Mouse (Mus musculus): ENCODE measurements around the gene Nudcd3. TPM values are rescaled to one million over a fixed set of nuclear protein-coding genes. Genes with fewer than 3 reads are reported as not detected.

The Nudcd3 gene
- total and polyA plus RNA-seq, 3 experiments: 33.3 to 50.5 TPM; not detected in 1

DNA sequence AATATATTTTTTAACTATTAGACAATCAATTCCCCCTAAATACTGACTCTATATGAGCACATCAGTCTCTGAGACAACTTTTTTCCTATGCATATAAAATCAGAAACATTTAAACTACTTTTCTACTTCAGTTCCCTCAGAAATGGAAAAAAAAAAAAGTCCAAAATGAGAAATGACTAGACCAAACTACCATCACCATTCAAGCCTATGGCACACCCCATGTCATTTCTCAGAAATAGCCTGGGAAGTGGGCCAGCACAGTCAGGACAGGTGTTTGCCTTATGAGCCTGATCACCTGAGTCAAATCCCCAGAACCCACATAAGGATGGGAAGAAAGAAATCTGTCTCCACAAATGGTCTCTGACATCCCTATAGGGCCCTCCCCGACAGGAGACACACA is 41.7 kb downstream of the Nudcd3 start:
- TF ChIP-seq SIN3A (IDR thresholded peaks at IDR 0.05; ENCODE audit: low read length) (no peak), RAD21 (IDR thresholded peaks at IDR 0.05; ENCODE audit: low read depth, low read length) (no peak), BHLHE40 (IDR thresholded peaks at IDR 0.05; ENCODE audit: borderline replicate concordance, low read depth, low read length) (no peak), TAL1 (IDR thresholded peaks at IDR 0.05; ENCODE audit: low read length) (no peak), POLR2AphosphoS2 (IDR thresholded peaks at IDR 0.05; ENCODE audit: low read length) (no peak), JUND (IDR thresholded peaks at IDR 0.05; ENCODE audit: low read depth, low read length) (no peak)
- H3K27me3 ChIP-seq (ENCODE audit: control insufficient read depth in 1 of 2, insufficient read depth in 2 of 2, low read length in 2 of 2): no peaks in the 10 kb centered on the region
- H3K4me3 ChIP-seq (ENCODE audit: control insufficient read depth in 1 of 2, insufficient read depth in 1 of 2, low read depth in 2 of 2, low read length in 2 of 2): no peak overlapping the region
- no peak for DNase-seq (ENCODE audit: low read depth, low spot score)
- peaks cover 0 to 2% of the 10 kb centered on the region in 2 experiments; a peak in 1 of 4 replicates for H3K36me3 ChIP-seq (ENCODE audit: control insufficient read depth in 1 of 2, insufficient read depth in 2 of 2, low read length in 2 of 2)
- peaks cover 35% of the 10 kb centered on the region for H3K79me2 ChIP-seq (ENCODE audit: control insufficient read depth, insufficient read depth, low read length, poor library complexity)
- no peaks in the 10 kb centered on the region for H3K9me3 ChIP-seq (replicated peaks; ENCODE audit: insufficient read depth, low read length)
- H3K4me1 ChIP-seq (ENCODE audit: control insufficient read depth in 1 of 2, insufficient read depth in 2 of 2, low read length in 2 of 2): no peaks in the 10 kb centered on the region
- H3K9ac ChIP-seq (ENCODE audit: control insufficient read depth, low read depth, low read length, poor library complexity, severe bottlenecking): no peak overlapping the region
- no peak overlapping the region for H3K27ac ChIP-seq (ENCODE audit: control insufficient read depth, low read depth, low read length)

DNA sequence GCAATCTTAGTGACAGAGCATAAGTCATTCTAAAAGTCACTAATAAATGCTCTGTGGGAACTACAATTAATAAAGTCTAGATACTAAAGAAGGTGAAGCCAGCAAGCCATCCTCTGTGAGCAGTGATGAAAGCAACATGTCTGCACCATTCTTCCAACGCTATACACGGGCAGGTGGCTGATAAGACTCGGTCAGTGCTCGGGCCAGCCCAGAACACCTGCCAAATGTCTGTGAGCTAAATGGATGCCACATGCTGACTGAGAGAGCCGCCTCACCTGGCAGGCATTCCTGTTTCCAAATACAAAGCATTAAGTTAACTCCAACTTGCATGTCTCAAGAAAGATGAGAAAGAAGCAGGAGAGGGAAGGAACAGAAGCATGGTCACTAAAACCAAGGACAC is 43.1 kb downstream of the Nudcd3 start:
- Histone ChIP-seq H3K79me2 (ENCODE audit: control insufficient read depth, insufficient read depth, low read length, poor library complexity) (peaks cover 32% of the 10 kb centered on the region), H3K27ac (ENCODE audit: control insufficient read depth, low read depth, low read length) (no peak overlapping the region), H3K9ac (ENCODE audit: control insufficient read depth, low read depth, low read length, poor library complexity, severe bottlenecking) (no peak overlapping the region), H3K27me3 (ENCODE audit: control insufficient read depth in 1 of 2, insufficient read depth in 2 of 2, low read length in 2 of 2) (no peaks in the 10 kb centered on the region), H3K4me3 (ENCODE audit: control insufficient read depth in 1 of 2, insufficient read depth in 1 of 2, low read depth in 2 of 2, low read length in 2 of 2) (no peak overlapping the region), H3K36me3 (ENCODE audit: control insufficient read depth in 1 of 2, insufficient read depth in 2 of 2, low read length in 2 of 2) (peaks cover 0 to 4% of the 10 kb centered on the region in 2 experiments; a peak in 1 of 4 replicates), H3K9me3 (replicated peaks; ENCODE audit: insufficient read depth, low read length) (no peaks in the 10 kb centered on the region), H3K4me1 (ENCODE audit: control insufficient read depth in 1 of 2, insufficient read depth in 2 of 2, low read length in 2 of 2) (no peaks in the 10 kb centered on the region)
- no peak for DNase-seq (ENCODE audit: low read depth, low spot score)
- TF ChIP-seq E2F4 (IDR thresholded peaks at IDR 0.05; ENCODE audit: borderline replicate concordance, low read depth, low read length) (no peak), MXI1 (IDR thresholded peaks at IDR 0.05; ENCODE audit: low read depth, low read length) (no peak)

DNA sequence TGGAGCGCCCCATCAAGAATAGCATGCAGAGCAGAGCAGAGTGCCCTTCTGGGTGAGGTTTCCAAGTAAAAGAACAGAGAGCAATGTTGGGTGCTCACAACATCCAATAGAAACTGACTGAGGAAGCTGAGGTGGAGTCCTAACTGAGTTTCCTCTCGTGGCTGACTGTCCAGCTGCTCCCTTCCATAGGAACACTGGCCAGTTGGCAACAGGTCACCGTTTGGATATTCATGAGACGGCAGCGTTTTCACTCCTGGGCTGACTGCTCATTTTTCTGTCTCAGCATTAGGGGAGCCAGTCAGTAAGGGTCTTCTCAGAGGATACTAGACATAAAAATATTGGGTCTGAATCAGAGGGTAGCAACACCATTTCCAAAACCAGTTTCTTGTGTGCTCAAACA is 43.6 kb downstream of the Nudcd3 start:
- Histone ChIP-seq H3K36me3 (ENCODE audit: control insufficient read depth in 1 of 2, insufficient read depth in 2 of 2, low read length in 2 of 2) (peaks cover 0 to 4% of the 10 kb centered on the region in 2 experiments; a peak in 1 of 4 replicates), H3K27me3 (ENCODE audit: control insufficient read depth in 1 of 2, insufficient read depth in 2 of 2, low read length in 2 of 2) (no peaks in the 10 kb centered on the region), H3K4me3 (ENCODE audit: control insufficient read depth in 1 of 2, insufficient read depth in 1 of 2, low read depth in 2 of 2, low read length in 2 of 2) (no peak overlapping the region), H3K9ac (ENCODE audit: control insufficient read depth, low read depth, low read length, poor library complexity, severe bottlenecking) (no peak overlapping the region), H3K27ac (ENCODE audit: control insufficient read depth, low read depth, low read length) (no peak overlapping the region), H3K4me1 (ENCODE audit: control insufficient read depth in 1 of 2, insufficient read depth in 2 of 2, low read length in 2 of 2) (no peaks in the 10 kb centered on the region), H3K9me3 (replicated peaks; ENCODE audit: insufficient read depth, low read length) (no peaks in the 10 kb centered on the region), H3K79me2 (ENCODE audit: control insufficient read depth, insufficient read depth, low read length, poor library complexity) (peaks cover 32% of the 10 kb centered on the region)
- no peak for TF ChIP-seq CHD2 (IDR thresholded peaks at IDR 0.05; ENCODE audit: low read length)
- no peak for TF ChIP-seq USF1 (IDR thresholded peaks at IDR 0.05; ENCODE audit: low read depth, low read length)
- TF ChIP-seq RCOR1 (IDR thresholded peaks at IDR 0.05; ENCODE audit: low read depth, low read length): no peak
- TF ChIP-seq USF2 (IDR thresholded peaks at IDR 0.05; ENCODE audit: borderline replicate concordance in 1 of 2, insufficient read depth in 1 of 2, low read depth in 1 of 2, low read length in 2 of 2): no peak
- no peak for TF ChIP-seq MAFK (IDR thresholded peaks at IDR 0.05; ENCODE audit: borderline replicate concordance, low read depth, low read length)
- TF ChIP-seq POLR2AphosphoS5 (IDR thresholded peaks at IDR 0.05; ENCODE audit: borderline replicate concordance, low read depth, low read length): no peak
- no peak for TF ChIP-seq SIN3A (IDR thresholded peaks at IDR 0.05; ENCODE audit: low read length)
- no peak for TF ChIP-seq CHD1 (IDR thresholded peaks at IDR 0.05; ENCODE audit: low read depth, low read length)
- no peak for TF ChIP-seq E2F4 (IDR thresholded peaks at IDR 0.05; ENCODE audit: borderline replicate concordance, low read depth, low read length)
- no peak for TF ChIP-seq ELF1 (IDR thresholded peaks at IDR 0.05; ENCODE audit: low read depth, low read length)
- TF ChIP-seq TAL1 (IDR thresholded peaks at IDR 0.05; ENCODE audit: low read length): no peak
- TF ChIP-seq EP300 (IDR thresholded peaks at IDR 0.05; ENCODE audit: low read depth in 1 of 2, low read length in 2 of 2): no peak
- TF ChIP-seq RAD21 (IDR thresholded peaks at IDR 0.05; ENCODE audit: low read depth, low read length): no peak
- no peak for TF ChIP-seq GABPA (IDR thresholded peaks at IDR 0.05; ENCODE audit: low read depth, low read length)
- no peak for TF ChIP-seq CTCF (IDR thresholded peaks at IDR 0.05 in 2 of 3, conservative IDR thresholded peaks at IDR 0.05 in 1 of 3; ENCODE audit: control insufficient read depth in 1 of 3, insufficient read depth in 1 of 3, low read depth in 2 of 3, low read length in 3 of 3, poor library complexity in 1 of 3, severe bottlenecking in 1 of 3)
- no peak for TF ChIP-seq ETS1 (IDR thresholded peaks at IDR 0.05; ENCODE audit: low read depth, low read length)
- TF ChIP-seq ZC3H11A (IDR thresholded peaks at IDR 0.05; ENCODE audit: low read depth, low read length): no peak
- TF ChIP-seq MXI1 (IDR thresholded peaks at IDR 0.05; ENCODE audit: low read depth, low read length): no peak
- TF ChIP-seq KAT2A (conservative IDR thresholded peaks at IDR 0.05; ENCODE audit: low read depth, low read length): no peak
- DNase-seq (ENCODE audit: low read depth, low spot score): no peak

Measured in MEL (cell line).